Comparison of ENCODE assay signal across 22 mouse cellular contexts in genomic region chr9:103205786-103206185, GRCm38 (mm10). TPM values are rescaled to one million over a fixed set of nuclear protein-coding genes. Genes with fewer than 3 reads are reported as not detected.
"Had no signal": no experiment of that assay in that cellular context is flagged by ENCODE, and none has a peak within 500 bp of the region (broad histone marks: within the 10 kb centered on the region; RNA-seq: fewer than 3 reads in every experiment).

No protein-coding gene starts in this region.

- H3K4me1 ChIP-seq: lung, embryonic 15.5 days had no signal

- H3K9me3 ChIP-seq: intestine, embryonic 15.5 days; kidney, embryonic 15.5 days; limb, embryonic 10.5 days; limb, embryonic 13.5 days; lung, embryonic 15.5 days; midbrain, embryonic 10.5 days; midbrain, embryonic 13.5 days had no signal

- H3K4me2 ChIP-seq: intestine, embryonic 15.5 days; kidney, embryonic 15.5 days; limb, embryonic 13.5 days; lung, embryonic 15.5 days; midbrain, embryonic 13.5 days had no signal

- H3K27me3 ChIP-seq: intestine, embryonic 15.5 days; limb, embryonic 13.5 days; lung, embryonic 15.5 days; midbrain, embryonic 13.5 days had no signal

- H3K27ac ChIP-seq: intestine, embryonic 15.5 days; kidney, embryonic 15.5 days; limb, embryonic 10.5 days; limb, embryonic 13.5 days; lung, embryonic 15.5 days; midbrain, embryonic 10.5 days; midbrain, embryonic 13.5 days had no signal

- H3K4me3 ChIP-seq: intestine, embryonic 15.5 days; kidney, embryonic 15.5 days; limb, embryonic 10.5 days; limb, embryonic 13.5 days; lung, embryonic 15.5 days; megakaryocyte, embryonic 14.5 days; midbrain, embryonic 10.5 days; midbrain, embryonic 13.5 days; myocyte had no signal

- H3K9ac ChIP-seq: intestine, embryonic 15.5 days; kidney, embryonic 15.5 days; limb, embryonic 13.5 days; lung, embryonic 15.5 days; midbrain, embryonic 13.5 days had no signal

- H3K36me3 ChIP-seq: intestine, embryonic 15.5 days; kidney, embryonic 15.5 days; limb, embryonic 10.5 days; limb, embryonic 13.5 days; lung, embryonic 15.5 days; midbrain, embryonic 10.5 days; midbrain, embryonic 13.5 days had no signal

- DNase-seq: kidney, adult 11 months; kidney, adult 8-10 months; kidney, postnatal 10 days; kidney, postnatal 36 days; lung, adult 18-20 months; lung, postnatal 10 days; lung, postnatal 36 days; thymus, adult 18-20 months; thymus, postnatal 36 days had no signal

- ATAC-seq: intestine, embryonic 15.5 days; midbrain, embryonic 13.5 days; midbrain, embryonic 16.5 days had no signal

RNA-seq across cellular contexts. Expression of gene Gm20425, which starts 24.3 kb away (rescaled TPM):
- total RNA-seq: monocyte, adult 5-6 weeks had no signal
- polyA plus RNA-seq: limb, embryonic 10.5 days; midbrain, embryonic 10.5 days; midbrain, embryonic 13.5 days; myocyte; neural tube, embryonic 11.5 days; spleen, adult 2 months had no signal

RNA-seq across cellular contexts. Expression of gene Trf, which starts 24.5 kb away (rescaled TPM):
- polyA plus RNA-seq: myocyte had no signal
